In the genomic region with DNA sequence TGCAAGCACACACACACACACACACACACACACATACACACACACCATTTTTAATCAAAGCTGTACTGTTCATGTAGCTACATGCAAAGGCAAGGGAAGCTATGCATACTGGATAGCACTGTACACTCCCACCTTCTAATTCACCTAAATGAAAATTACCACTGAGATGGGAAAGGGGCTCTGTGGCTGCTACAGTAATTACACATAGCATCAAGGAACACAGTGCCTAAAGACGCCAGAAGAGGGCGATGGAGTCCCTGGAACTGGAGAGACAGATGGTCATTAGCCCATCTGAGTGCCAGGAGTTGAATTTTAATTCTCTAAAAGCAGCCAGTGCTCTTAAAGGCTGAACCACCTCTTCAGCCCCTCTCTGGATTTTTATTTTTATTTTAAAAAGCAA, we compare ENCODE assay signal across 8 mouse cellular contexts. TPM values are rescaled to one million over a fixed set of nuclear protein-coding genes. Genes with fewer than 3 reads are reported as not detected.
DNase-seq lines count a peak whose midpoint lies in the region; ATAC-seq lines count a peak whose summit lies in the region.

No protein-coding gene starts in this region.

- H3K4me3 ChIP-seq in forebrain, embryonic 14.5 days (ENCODE audit: low read depth, low read length), result no peak overlapping the region

- intact Hi-C loops in left cerebral cortex, postnatal 10 days (cut with DNase I), result no loop called here

- 9% methylated on average over 2 of the region's 2 CpGs for WGBS in forebrain, embryonic 14.5 days

- DNase-seq in cerebellum, adult 18-20 months, result peak; percentile 30 to 31
- peak; percentile 67 for DNase-seq in 3T3-L1 (ENCODE audit: low read depth, low spot score)
- DNase-seq in brain, adult 2 months (ENCODE audit: low read depth, low spot score), result peak; percentile 64
- DNase-seq in forebrain, embryonic 14.5 days (ENCODE audit: low spot score), result peak; percentile 78
- peak; percentile 44 to 62 for DNase-seq in left cerebral cortex, postnatal 10 days (ENCODE audit: extremely low spot score in 1 of 2, low spot score in 2 of 2)
- DNase-seq in naive thymus-derived CD4-positive, alpha-beta T cell, adult 2 months (ENCODE audit: low read depth), result peak; percentile 40
- no peak for DNase-seq in T-cell, adult 2 months (ENCODE audit: low spot score)

- no peak overlapping the region for H3K9ac ChIP-seq in forebrain, embryonic 14.5 days (ENCODE audit: low read length)

- H3K27ac ChIP-seq in forebrain, embryonic 14.5 days (ENCODE audit: low read depth, low read length), result no peak overlapping the region

- ATAC-seq in cerebellum, adult (ENCODE audit: insufficient number of reproducible peaks, low FRiP score, low TSS enrichment), result no peak
- ATAC-seq in forebrain, embryonic 14.5 days, result peak; percentile 54; the same call in 1 of the 2 replicates

- no peaks in the 10 kb centered on the region for H3K27me3 ChIP-seq in forebrain, embryonic 14.5 days (replicated peaks; ENCODE audit: control insufficient read depth, insufficient read depth, low read length)

- no peak overlapping the region for H3K4me2 ChIP-seq in forebrain, embryonic 14.5 days (ENCODE audit: low read length)

- no peaks in the 10 kb centered on the region for H3K9me3 ChIP-seq in forebrain, embryonic 14.5 days (replicated peaks; ENCODE audit: control insufficient read depth, low read length)

- peaks cover 11% of the 10 kb centered on the region; the same call in 1 of the 2 replicates for H3K36me3 ChIP-seq in forebrain, embryonic 14.5 days (ENCODE audit: control insufficient read depth, insufficient read depth, low read length)

- H3K4me1 ChIP-seq in forebrain, embryonic 14.5 days (ENCODE audit: control insufficient read depth, insufficient read depth, low read length), result no peaks in the 10 kb centered on the region

RNA-seq across cellular contexts. Expression of a gene that starts 53.7 kb away (rescaled TPM):
- 27.5 and 34.6 TPM in 2 replicates for polyA plus RNA-seq in forebrain, embryonic 14.5 days (2014; fragmentation: Nextera tagmentation; extraction: Ambion mirVana)
- 100 to 1,000 TPM; 156 to 162 TPM for total RNA-seq in left cerebral cortex, postnatal 10 days (2021)
